Mouse (Mus musculus) G1E (cell line): Measurements from ENCODE around the gene Phactr3.

Experiments
- CTCF ChIP-seq: IDR thresholded peaks from 2 replicates; pipeline ENCODE4 v1.5.1; 2012; ENCODE audit warnings: low read depth, low read length, inconsistent platforms, mixed read lengths
- GATA1 ChIP-seq: IDR thresholded peaks from 2 replicates; pipeline ENCODE4 v1.6.1; 2012; ENCODE audit warnings: borderline replicate concordance, low read length, inconsistent platforms, mixed read lengths
- TAL1 ChIP-seq: conservative IDR thresholded peaks from 2 replicates; pipeline ENCODE4 v1.6.1; 2012; ENCODE audit warnings: low read depth, low read length, inconsistent platforms, mixed read lengths

DNA sequence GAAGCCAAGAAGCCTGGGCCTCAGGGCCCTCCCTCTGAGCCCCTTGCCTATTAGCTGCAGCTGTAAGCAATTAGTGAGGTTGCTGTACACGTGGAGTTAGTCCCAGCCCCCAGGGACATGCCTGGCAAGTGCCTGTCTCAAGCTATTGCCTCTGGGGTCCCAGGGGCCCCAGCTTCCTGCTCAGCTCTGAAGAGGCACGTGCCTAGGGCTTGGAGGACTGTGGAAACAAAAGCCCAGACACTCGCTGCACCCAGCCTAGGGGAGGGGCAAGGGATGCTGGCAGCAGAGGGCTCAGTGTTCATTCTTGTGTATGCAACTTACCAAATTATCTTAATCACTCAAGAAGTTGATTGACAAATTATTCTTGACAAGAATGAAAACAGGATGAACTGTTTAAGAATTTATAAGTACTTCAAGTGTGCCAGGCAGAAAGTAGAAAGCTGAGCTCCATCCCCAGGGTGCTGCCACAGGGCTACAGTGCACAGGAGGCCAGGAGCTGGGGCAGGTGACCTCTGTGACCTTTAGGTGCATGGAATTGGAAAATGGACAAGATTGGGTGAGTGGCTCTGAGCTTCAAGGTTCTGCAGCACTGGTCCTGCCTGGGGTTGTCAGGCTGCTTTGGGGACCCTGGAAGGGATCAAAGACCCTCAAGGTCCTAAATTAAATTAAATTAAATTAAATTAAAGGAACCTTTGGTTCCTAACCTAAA is 138.5 kb downstream of the Phactr3 start:
- no peak for TF ChIP-seq CTCF
- no peak for TF ChIP-seq TAL1
- no peak for TF ChIP-seq GATA1
